Mouse (Mus musculus): ENCODE data around the gene Ubqln4. TPM values are rescaled to one million over a fixed set of nuclear protein-coding genes. Genes with fewer than 3 reads are reported as not detected.
"Not testable (repeated sequence)": the region's sequence is repeated elsewhere in the genome, so short reads cannot be mapped to it uniquely, and the experiment has no call there.

The Ubqln4 gene
- total RNA-seq, 4 experiments from 2014 or later = 121 to 142 (median 129) TPM

- no peak for DNase-seq (ENCODE audit: low spot score in 2 of 2)
These were observed 40.5 kb downstream of the Ubqln4 start for GRCm38 (mm10) chr3:88593893-88594580.

- not testable (repeated sequence) for DNase-seq (ENCODE audit: low spot score in 2 of 2)
These were observed 43.0 kb downstream of the Ubqln4 start for GRCm38 (mm10) chr3:88596547-88596946.

- DNase-seq (ENCODE audit: low spot score in 2 of 2) = no peak
These were observed 48.9 kb downstream of the Ubqln4 start for GRCm38 (mm10) chr3:88602466-88602865.

- DNase-seq (ENCODE audit: low spot score in 2 of 2) = no peak
These were observed 50.2 kb downstream of the Ubqln4 start for GRCm38 (mm10) chr3:88603714-88604161.

GRCm38 (mm10) chr3:88604863-88605262, 51.3 kb downstream of the Ubqln4 start:
- DNase-seq (ENCODE audit: low spot score in 2 of 2) = no peak

- not testable (repeated sequence) for DNase-seq (ENCODE audit: low spot score in 2 of 2)
These were observed 52.1 kb downstream of the Ubqln4 start, which contains the start of gene Arhgef2 for GRCm38 (mm10) chr3:88605666-88606065. Arhgef2 (plus strand) TSS chr3:88605966.

GRCm38 (mm10) chr3:88607065-88607757, 53.7 kb downstream of the Ubqln4 start:
- peak; percentile 69 to 94 for DNase-seq (ENCODE audit: low spot score in 2 of 2)

- DNase-seq (ENCODE audit: low spot score in 2 of 2) = no peak
These were observed 54.2 kb downstream of the Ubqln4 start for GRCm38 (mm10) chr3:88607758-88608138.

- DNase-seq (ENCODE audit: low spot score in 2 of 2) = no peak
These were observed 55.5 kb downstream of the Ubqln4 start for GRCm38 (mm10) chr3:88609066-88609465.

GRCm38 (mm10) chr3:88614418-88614817, 60.9 kb downstream of the Ubqln4 start:
- DNase-seq (ENCODE audit: low spot score in 2 of 2) = no peak

- DNase-seq (ENCODE audit: low spot score in 2 of 2) = no peak
These were observed 61.6 kb downstream of the Ubqln4 start for GRCm38 (mm10) chr3:88615117-88615516.

GRCm38 (mm10) chr3:88615902-88616391, 62.4 kb downstream of the Ubqln4 start:
- no peak for DNase-seq (ENCODE audit: low spot score in 2 of 2)

GRCm38 (mm10) chr3:88616951-88617500, 63.5 kb downstream of the Ubqln4 start:
- DNase-seq (ENCODE audit: low spot score in 2 of 2) = no peak

GRCm38 (mm10) chr3:88618074-88618871, 64.7 kb downstream of the Ubqln4 start:
- DNase-seq (ENCODE audit: low spot score in 2 of 2) = no peak

Small RNA genes lying within 50 kb of the gene (microRNA-seq; reads per million reads assigned to microRNA genes)
- 0 reads per million in 2 experiments for gene Mir1905

Other genes starting within 250 kb of the Ubqln4 start
- gene Glmp, start 228.7 kb upstream of the Ubqln4 start, total RNA-seq (2022) = 100 to 1,000 TPM in 2 of 4 experiments, 10 to 100 TPM in 2; 97.4 to 106 (median 100) TPM
- 1 to 10 TPM; 1.4 to 2.8 (median 1.8) TPM for gene Tmem79, start 217.6 kb upstream of the Ubqln4 start, total RNA-seq (2022)
- 10 to 100 TPM; 80.2 to 90.1 (median 83.9) TPM for gene Smg5, start 217.5 kb upstream of the Ubqln4 start, total RNA-seq (2022)
- gene Paqr6, start 189.2 kb upstream of the Ubqln4 start, total RNA-seq (2022) = 10 to 100 TPM; 14.4 to 16.7 (median 14.8) TPM
- gene Bglap3, start 181.0 kb upstream of the Ubqln4 start, total RNA-seq (2022) = 1 to 10 TPM in 2 of 4 experiments, under 1 TPM in 2; 0.63 to 2.3 (median 1.3) TPM
- gene Bglap2, start 175.1 kb upstream of the Ubqln4 start, total RNA-seq (2022) = 1 to 10 TPM in 3 of 4 experiments, not detected in 1; 1.1 to 1.8 (median 1.3) TPM
- gene Bglap, start 169.3 kb upstream of the Ubqln4 start, total RNA-seq (2022) = 1 to 10 TPM in 1 of 4 experiments, not detected in 3; 2.8 TPM
- gene Pmf1, start 143.4 kb upstream of the Ubqln4 start, total RNA-seq (2022) = 1 to 10 TPM; 7.4 to 9.2 (median 7.8) TPM
- gene Slc25a44, start 128.6 kb upstream of the Ubqln4 start, total RNA-seq (2022) = 10 to 100 TPM; 72.5 to 77.6 (median 75.9) TPM
- 10 to 100 TPM; 63.2 to 71.4 (median 66.8) TPM for gene Sema4a, start 92.6 kb upstream of the Ubqln4 start, total RNA-seq (2022)
- gene Lmna, start 43.8 kb upstream of the Ubqln4 start, total RNA-seq (2022) = 10 to 100 TPM; 50.1 to 67.5 (median 60.3) TPM
- 1 to 10 TPM; 2.3 to 3.1 (median 2.6) TPM for gene Mex3a, start 21.4 kb upstream of the Ubqln4 start, total RNA-seq (2022)
- gene Rab25, start 5.5 kb upstream of the Ubqln4 start, total RNA-seq (2022) = not detected
- gene Lamtor2, start 684 bp upstream of the Ubqln4 start, total RNA-seq (2022) = 100 to 1,000 TPM; 102 to 133 (median 110) TPM
- gene Ssr2, start 22.1 kb downstream of the Ubqln4 start, total RNA-seq (2022) = 10 to 100 TPM; 85.5 to 93.2 (median 89.8) TPM
- gene Arhgef2, start 52.2 kb downstream of the Ubqln4 start, total RNA-seq (2022) = 100 to 1,000 TPM; 228 to 247 (median 232) TPM
- gene Rxfp4, start 99.4 kb downstream of the Ubqln4 start, total RNA-seq (2022) = not detected
- gene Khdc4, start 132.0 kb downstream of the Ubqln4 start, total RNA-seq (2022) = 10 to 100 TPM; 46.2 to 57.4 (median 51.3) TPM
- gene Rit1, start 163.1 kb downstream of the Ubqln4 start, total RNA-seq (2022) = 10 to 100 TPM; 36.3 to 42.0 (median 40.6) TPM
- 100 to 1,000 TPM; 529 to 574 (median 545) TPM for gene Syt11, start 221.4 kb downstream of the Ubqln4 start, total RNA-seq (2022)